Mouse (Mus musculus): ENCODE measurements at regions not wholly inside any gene's neighbourhood (a gene's known extent, or its start where the extent isn't known, plus 50 kb on each side); places are given as distances from the start of the nearest gene placed in this dataset.

DNA sequence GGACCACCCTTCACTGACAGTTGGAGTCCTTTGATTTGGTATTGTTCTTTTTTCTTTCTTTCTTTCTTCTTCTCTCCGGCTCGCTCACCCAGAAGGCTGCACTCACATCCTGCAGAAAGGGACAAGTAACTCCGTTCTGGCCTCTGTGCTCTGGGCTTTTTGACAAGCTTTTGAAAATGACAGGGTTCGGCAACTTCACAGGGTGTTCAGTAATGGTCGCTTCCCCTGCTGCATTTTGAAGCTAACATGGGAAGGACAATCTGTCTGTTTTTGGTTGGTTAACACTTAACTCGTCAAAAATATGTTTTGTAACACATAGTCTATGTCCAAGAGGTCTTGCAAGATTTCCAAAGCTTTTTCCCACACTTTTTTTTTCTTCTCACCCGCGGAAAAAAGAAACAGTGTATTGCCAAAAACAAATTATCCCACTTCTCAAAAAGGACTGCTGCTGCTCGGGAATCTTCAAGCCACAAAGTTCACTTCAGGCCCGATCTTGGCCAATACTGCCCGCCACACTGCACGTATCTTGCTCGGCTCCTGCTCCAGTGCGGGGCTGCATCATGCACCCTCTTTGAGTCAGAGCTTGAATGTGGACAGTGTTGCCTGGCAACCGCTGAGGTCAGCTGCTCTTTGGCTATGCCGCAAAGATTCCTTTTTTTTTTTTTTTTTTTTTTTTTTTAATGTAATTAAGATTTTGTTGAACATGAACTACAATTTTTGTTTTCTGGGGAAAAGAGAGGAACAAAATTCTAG is 209.4 kb upstream of the Inhba start:
- DNase-seq, result peak; percentile 9
- intact Hi-C loops (cut with DNase I; ENCODE audit: low total_unique reads), result no loop called here

DNA sequence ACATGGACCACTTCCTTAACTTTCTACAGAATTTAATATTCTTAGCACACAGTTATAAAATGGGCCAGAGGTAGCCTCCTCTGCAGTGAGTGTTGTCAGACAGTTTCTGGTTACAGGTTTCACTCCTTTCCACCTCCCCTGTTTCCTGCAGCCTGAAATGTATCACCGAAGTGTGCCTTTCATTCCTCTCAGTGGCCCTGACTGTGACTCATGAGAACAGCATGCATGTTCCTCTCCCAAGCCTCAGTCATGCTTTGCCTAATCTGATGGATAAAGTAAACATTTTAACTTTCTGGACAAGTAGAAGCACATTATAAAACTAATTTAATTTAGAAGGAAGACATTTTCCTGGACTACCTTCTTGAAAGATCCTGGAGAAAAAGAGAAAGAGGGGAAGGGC is 207.7 kb upstream of the Inhba start:
- intact Hi-C loops (cut with DNase I; ENCODE audit: low total_unique reads), result no loop called here
- DNase-seq, result no peak

DNA sequence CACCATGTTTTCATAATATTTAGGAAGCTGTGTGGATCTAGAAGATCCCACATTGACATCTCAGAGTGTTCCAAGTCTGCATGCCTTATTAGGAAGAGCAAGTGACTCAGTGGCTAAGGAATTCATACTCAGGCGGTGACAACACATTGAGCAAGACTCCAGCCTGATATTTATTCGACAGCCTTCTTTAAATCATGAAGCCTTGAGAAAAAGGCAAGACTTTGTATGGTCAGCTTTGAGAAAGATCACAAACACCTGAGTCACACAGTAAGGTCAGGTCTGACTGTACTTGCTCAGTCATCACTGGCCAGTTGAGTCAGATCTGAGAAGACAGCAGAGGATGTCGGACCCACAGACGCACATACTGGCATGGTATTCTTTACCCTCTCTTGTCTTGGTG is 204.7 kb upstream of the Inhba start:
- intact Hi-C loops (cut with DNase I; ENCODE audit: low total_unique reads), result no loop called here
- DNase-seq, result no peak

DNA sequence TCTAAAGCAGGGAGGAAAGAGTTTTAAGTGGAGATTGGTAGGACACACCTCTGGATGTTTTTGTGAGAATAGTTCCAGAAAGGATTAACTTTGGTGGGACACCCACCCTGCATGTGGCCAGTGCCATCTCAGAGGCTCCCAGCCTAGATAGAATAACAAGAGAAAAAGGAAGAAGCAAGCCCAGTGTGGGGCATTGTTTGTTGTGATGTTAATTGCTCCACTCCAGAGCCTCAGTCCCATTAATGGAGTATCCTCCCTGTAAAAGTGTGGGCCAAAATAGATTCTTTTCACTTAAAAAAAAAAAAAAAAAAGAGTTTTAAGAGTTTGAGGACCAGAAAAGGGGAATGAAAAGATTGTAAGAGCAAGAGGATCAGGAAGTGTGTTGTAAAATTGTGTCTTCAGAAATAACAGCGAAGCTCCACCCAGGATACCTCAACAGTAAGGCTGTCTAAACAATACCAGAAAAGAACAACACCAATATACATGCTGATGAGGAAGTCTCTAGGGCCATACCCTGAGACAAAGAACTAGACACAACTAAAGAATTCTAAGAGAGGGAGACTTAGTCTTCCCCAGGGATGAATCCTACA is 189.3 kb upstream of the Inhba start:
- no peak for DNase-seq
- intact Hi-C loops (cut with DNase I; ENCODE audit: low total_unique reads), result no loop called here

DNA sequence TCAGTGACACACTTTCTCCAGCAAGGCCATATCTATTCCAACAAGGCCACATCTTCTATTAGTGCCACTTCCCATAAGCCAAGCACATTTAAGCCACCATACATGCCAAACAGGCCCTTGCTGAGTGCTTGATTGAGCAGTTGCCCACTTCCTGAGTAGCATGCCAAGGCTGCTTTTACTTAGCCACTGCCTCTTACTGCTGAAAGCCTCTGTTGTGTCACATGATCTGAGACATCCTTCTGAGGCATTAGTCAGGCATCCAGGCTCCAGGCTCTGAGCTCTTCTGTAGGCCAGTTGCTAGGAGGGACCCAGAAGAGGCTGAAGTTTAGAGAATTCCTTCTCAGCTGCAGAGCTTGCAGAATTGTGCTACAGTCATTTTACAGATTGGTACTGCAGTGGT is 165.8 kb upstream of the Inhba start:
- intact Hi-C loops (cut with DNase I; ENCODE audit: low total_unique reads), result no loop called here
- no peak for DNase-seq

DNA sequence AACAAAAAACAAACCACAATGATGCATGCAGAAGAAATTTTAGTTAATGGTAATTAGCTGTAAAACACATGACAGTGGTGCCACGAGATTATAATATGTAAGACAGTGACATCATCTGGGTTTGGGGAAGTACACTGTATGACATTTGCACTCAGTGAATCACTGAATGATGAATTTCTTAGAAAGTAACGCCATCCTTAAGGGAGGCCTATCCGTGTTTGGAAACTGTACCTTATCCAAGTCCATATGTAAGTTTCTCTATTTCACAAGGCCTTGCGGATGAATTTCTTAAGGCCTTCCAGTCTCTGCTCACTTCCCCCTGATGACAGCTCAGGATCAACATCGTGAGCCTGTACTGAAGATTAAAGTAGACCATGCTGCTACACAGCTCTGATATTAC is 163.6 kb upstream of the Inhba start:
- DNase-seq, result no peak
- intact Hi-C loops (cut with DNase I; ENCODE audit: low total_unique reads), result no loop called here

DNA sequence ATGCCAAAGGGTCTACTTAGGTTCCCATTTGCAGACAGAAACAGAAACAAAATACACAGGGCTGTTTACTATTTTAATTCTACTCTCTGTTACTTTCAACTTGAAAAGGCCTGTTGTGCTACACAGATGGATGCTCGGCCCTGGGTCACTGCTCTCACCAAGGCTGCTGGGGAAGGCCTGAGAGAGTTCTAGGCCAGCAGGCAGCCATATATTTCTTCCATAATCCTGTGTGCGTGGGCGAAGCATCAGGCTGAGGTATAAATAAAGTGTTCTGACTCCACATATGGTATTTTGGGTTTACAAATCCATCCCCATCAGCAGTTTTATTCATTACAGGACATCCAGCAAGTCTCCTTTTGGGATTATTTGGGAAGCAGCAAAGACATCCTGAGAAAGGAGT is 162.5 kb upstream of the Inhba start:
- intact Hi-C loops (cut with DNase I; ENCODE audit: low total_unique reads), result no loop called here
- DNase-seq, result no peak

DNA sequence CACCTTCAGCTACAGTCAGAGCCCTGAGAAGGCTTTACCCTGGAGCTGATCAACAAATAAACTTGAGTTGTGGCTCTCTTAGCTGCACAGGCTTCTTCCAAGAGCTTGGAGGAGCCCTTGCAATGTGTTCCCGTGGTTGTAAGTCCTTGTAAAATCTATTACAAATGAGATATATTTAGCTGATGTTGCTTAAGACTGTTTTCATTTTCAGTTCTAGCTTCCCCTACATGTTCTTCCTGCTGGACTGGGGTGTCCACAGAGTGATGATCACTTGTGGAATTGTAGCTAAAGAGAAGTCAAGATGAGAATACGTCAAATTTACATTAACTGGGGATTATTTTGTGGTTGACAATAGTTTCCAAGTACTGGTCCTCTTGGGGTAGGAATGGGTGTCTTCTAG is 161.3 kb upstream of the Inhba start:
- no peak for DNase-seq

DNA sequence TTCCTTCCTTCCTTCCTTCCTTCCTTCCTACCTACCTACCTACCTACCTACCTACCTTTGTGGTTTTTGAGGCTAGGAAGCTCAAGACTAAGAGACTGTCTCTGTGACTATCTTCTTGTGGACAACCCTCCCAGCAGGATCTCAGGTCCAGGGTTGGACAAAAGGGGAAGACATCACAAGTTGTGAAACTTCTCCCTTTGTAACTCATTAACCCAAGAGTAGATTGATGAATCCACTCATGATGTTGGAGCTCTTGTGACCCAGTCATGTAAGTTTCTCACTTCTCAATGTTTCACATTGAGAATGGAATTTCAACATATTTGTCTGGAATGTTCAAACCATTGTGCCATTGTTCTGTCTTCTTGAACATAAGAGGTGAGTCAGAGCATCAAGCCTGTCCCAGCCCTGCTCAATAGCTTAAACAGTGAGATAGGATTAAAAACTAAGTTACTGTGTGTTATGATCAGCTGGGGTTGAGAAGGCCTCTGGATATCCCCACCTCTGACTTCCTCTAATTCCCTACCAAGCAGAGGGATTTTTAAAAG is 158.6 kb upstream of the Inhba start:
- intact Hi-C loops (cut with DNase I; ENCODE audit: low total_unique reads), result no loop called here
- DNase-seq, result no peak

More for the DNA sequence above, 161.3 kb upstream of the Inhba start:
- intact Hi-C loops (cut with DNase I; ENCODE audit: low total_unique reads), result no loop called here

DNA sequence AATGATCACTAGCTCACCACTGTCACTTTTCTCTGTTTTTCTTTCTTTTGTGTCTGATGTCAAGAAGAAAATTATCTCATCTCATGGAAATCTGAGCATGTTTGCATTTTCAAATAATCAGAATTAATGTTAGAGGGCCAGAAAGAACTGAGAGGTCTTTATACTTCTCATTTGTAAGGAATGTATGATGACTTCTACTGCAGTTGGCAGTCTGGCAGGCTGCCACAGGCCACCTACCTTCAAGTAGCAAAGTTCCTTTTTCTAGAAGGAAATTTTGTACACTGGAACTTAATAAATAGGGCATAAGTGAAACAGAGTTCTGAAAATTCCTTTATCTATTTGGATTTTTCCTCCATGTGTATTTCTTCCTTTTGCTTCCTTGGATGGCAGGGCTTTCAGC is 148.7 kb upstream of the Inhba start:
- intact Hi-C loops (cut with DNase I; ENCODE audit: low total_unique reads), result no loop called here
- DNase-seq, result no peak

DNA sequence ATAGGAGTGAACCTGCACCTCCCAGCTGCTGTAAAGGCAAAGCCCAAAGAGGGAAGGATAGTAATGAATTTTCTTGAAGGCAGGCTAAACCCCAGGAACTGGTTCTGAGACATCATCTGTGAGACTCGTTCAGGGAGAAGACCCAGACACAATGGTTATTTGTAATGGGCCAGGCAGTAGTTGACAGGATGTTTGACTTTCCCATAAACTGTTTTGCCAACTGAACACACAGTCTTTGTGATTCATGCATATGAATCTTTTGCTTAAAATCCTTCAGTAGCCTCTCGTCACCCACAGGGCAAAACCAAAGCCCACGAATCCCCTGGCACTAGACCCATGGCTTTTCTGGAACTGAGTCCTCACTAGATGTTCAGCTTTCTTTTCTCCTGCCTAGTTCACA is 148.3 kb upstream of the Inhba start:
- no peak for DNase-seq

DNA sequence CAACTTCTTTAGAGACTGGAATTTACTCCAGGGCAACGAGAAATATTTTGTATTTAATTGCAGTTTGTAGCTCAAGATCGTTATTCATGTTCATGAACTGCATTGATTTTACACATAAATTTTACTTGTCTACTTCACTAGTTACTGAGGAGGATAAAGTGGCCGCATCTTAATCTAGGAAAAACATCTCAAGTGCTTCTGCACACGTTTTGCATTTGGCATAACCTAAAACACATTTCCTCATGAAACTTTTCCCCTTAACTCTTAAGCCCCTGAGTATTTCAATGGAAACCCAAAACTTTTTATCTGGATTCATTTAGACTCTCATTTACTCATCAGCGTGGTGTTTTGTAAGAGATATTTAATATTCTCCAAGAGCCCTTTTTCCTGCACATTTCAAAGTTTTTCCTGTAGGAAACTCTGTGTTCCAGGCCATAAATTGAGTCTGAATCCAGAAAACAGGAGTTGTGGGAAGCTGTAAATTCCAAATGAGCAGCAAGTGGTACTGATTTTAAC is 144.5 kb upstream of the Inhba start:
- DNase-seq, result no peak
- intact Hi-C loops (cut with DNase I; ENCODE audit: low total_unique reads), result no loop called here

More for the DNA sequence above, 148.3 kb upstream of the Inhba start:
- intact Hi-C loops (cut with DNase I; ENCODE audit: low total_unique reads), result no loop called here

DNA sequence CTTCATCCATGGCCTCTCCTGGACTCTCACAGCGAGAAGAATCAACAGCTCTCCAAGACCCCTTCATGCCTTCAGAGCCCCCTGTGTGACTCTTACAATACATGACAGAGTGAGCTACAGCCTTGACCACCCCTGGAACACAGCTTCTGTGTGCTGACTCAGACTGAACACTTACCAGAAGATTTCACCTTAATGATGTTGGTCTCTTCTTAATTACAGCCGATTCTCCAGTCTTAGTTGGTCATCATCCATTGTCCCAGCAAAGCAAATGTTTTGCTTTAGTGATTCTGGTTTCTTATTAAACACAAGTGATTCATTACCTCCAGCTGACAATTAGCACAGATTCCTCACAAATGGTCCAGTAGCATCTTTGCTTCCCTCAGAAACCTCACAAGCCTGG is 134.0 kb upstream of the Inhba start:
- no peak for DNase-seq
- intact Hi-C loops (cut with DNase I; ENCODE audit: low total_unique reads), result no loop called here

DNA sequence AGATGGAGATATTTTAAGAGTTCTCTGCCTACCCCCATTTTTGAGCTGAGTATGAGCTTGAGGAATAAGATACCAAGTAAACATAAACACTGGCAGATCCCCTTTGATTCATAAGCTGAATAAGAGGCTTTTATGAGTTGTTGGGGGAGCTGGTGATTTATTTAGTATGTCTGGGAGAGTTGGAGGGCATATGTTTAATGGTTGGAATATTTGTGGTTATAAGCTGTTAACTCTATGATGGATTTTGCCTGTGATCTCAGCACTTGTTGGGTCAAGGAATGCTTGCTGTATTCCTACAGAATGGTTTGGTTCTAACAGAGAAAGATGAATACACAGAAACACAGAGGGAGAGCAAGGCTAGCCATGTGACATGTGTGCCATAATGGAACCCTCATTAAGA is 132.1 kb upstream of the Inhba start:
- no peak for DNase-seq
- intact Hi-C loops (cut with DNase I; ENCODE audit: low total_unique reads), result no loop called here

DNA sequence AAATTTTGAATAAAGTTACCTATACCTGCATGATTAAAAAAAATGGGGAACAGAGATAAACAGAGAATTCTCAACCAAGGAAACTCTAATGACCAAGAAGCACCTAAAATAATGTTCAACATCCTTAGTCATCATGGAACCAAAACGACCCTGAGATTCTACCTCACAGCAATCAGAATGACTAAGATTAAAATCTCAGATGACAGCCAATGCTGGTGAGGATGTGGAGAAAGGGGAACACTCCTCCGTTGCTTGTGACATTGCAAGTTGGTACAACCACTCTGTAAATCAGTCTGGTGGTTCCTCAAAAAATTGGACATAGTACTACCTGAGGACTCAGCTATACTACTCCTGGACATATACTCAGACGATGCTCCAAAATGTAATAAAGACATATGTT is 120.9 kb upstream of the Inhba start:
- intact Hi-C loops (cut with DNase I; ENCODE audit: low total_unique reads), result no loop called here
- no peak for DNase-seq

DNA sequence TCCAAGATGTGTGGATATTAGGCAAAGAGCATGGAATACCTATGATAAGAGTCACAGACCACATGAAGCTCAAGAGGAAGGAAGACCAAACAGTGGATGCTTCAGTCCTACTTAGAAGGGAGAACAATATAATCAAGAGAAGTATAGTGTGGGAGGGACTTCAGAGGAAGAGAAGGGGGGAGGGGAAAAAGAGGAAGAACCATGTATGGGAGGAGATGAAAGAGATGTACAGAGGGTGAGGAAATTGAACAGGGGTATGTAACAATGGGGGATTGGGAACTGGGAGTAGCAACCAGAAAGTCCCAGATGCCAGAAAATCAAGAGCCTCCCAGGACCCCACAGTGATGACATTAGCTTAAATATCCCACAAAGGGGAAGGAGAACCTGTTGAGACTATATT is 120.2 kb upstream of the Inhba start:
- no peak for DNase-seq
- intact Hi-C loops (cut with DNase I; ENCODE audit: low total_unique reads), result no loop called here

DNA sequence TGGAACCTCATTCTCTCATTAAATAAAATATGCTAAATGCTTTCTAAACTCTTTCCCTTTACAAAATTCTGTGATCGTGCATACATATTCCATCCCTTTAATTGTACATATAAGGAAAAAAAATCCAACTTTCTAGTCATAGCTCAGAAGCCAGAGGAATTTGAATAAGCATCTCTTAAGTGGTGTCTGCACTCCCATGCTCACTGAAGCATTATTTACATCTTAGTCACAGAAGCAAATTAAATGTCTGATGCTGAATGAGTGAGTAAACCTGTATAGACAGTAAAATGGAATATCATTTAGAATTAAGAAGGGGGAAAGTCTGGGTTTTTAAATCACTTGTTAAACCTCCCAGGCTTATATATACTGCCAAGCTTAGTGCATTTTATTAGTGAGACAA is 113.5 kb upstream of the Inhba start:
- intact Hi-C loops (cut with DNase I; ENCODE audit: low total_unique reads), result no loop called here
- DNase-seq, result no peak

DNA sequence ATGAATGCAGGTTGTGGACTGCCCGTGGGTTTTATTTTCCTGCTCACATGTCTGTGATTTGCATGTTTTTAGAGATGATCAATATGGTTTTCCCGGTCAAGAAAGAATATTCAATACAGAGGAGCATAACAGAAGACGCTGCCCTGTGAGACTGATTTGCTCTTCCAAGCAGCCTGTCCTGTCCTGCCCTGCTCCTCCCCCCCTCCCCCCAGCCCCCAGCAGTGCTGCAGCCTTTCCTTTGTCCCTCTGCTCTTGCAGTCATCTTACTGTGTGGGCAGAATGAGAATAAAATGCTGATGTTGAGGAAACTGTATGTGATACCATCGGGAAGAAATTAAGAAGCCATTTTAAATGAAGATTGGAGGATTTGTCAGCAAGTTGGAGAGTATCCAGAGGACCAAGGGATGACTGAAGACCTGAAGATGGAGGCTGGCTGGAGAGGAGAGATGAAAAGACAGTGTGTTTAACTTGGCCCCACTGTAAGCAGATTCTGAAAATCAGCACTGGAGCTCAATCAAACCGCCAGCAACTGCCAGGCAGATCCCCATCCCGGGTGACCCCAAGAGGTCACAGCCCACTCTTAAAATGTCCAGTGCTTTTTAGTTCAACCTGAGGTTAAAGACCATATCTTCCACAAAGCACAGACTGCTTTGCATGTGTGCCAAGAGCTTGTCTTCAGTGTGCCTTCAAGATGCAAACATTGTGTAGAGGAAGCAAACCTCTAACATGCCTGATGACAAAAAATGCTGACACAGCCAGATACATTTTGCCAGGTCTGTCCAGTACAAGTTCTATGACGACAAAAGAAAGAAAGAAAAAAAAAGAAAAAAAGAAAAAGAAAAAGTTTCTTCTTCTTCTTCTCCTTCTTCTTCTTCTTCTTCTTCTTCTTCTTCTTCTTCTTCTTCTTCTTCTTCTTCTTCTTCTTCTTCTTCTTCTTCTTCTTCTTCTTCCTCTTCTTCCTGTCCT is 109.7 kb upstream of the Inhba start:
- no peak for DNase-seq
- intact Hi-C loops (cut with DNase I; ENCODE audit: low total_unique reads), result no loop called here

DNA sequence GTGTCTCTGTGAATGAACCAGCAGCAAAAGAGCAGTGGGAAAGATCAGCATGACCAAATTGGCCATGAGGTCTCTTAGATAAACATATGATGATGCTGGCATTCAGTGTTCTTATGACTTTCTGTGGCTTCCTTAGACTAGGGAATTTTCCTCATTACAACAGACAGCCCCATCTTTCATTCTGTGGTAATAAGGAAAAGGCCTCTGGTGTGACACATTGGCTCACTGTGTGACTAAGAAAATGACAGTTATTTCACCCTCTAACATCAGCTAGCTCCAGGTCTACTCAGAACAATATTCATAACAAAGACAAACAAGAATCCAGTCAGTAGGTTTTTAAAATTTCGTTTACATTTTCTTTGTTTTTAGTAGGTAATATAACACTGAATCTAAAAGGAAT is 103.8 kb upstream of the Inhba start:
- no peak for DNase-seq
- intact Hi-C loops (cut with DNase I; ENCODE audit: low total_unique reads), result no loop called here

DNA sequence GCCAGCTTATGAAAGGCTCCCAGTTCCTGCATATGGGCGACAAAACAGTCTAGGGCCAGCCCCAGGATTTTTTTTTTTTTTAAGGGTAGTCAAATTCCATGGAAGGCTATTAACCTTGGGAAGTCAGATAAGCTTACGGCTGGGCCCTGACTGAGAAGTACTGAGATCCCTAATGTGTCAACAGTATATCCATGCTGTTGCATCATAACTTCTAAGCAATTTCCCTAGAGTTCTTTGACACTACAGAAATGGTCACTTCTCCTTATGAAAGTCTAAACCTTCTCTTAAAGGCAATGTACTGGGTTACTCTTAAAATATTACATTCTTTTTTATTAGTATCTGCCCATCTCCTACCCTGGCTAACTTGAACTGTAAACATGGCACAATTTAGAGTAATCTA is 101.1 kb upstream of the Inhba start:
- intact Hi-C loops (cut with DNase I; ENCODE audit: low total_unique reads), result no loop called here
- no peak for DNase-seq

Data from gastrocnemius, postnatal 14 days (tissue).